Mouse (Mus musculus): Measurements from ENCODE around the gene Atp8a1.

GRCm38 (mm10) chr5:67823771-67824170, 23.5 kb downstream of the Atp8a1 start:
- TF ChIP-seq ETS1 (conservative IDR thresholded peaks at IDR 0.05; ENCODE audit: low read depth, low read length) = no peak
- TF ChIP-seq POLR2AphosphoS2 (IDR thresholded peaks at IDR 0.05; ENCODE audit: low read depth, low read length) = no peak
- TF ChIP-seq ZKSCAN1 (IDR thresholded peaks at IDR 0.05; ENCODE audit: borderline replicate concordance, low read depth, low read length) = no peak
- no peak for TF ChIP-seq JUND (conservative IDR thresholded peaks at IDR 0.05; ENCODE audit: low read depth, low read length)
- no peak for TF ChIP-seq ELF1 (IDR thresholded peaks at IDR 0.05; ENCODE audit: low read depth, low read length)
- TF ChIP-seq CTCF (conservative IDR thresholded peaks at IDR 0.05 in 1 of 2, IDR thresholded peaks at IDR 0.05 in 1 of 2; ENCODE audit: low read depth in 2 of 2, low read length in 2 of 2) = no peak
- no peak for TF ChIP-seq SIN3A (IDR thresholded peaks at IDR 0.05; ENCODE audit: low read length)

Data from CH12.LX (cell line).